Comparison of ENCODE assay signal across 8 mouse cellular contexts in the genomic region with DNA sequence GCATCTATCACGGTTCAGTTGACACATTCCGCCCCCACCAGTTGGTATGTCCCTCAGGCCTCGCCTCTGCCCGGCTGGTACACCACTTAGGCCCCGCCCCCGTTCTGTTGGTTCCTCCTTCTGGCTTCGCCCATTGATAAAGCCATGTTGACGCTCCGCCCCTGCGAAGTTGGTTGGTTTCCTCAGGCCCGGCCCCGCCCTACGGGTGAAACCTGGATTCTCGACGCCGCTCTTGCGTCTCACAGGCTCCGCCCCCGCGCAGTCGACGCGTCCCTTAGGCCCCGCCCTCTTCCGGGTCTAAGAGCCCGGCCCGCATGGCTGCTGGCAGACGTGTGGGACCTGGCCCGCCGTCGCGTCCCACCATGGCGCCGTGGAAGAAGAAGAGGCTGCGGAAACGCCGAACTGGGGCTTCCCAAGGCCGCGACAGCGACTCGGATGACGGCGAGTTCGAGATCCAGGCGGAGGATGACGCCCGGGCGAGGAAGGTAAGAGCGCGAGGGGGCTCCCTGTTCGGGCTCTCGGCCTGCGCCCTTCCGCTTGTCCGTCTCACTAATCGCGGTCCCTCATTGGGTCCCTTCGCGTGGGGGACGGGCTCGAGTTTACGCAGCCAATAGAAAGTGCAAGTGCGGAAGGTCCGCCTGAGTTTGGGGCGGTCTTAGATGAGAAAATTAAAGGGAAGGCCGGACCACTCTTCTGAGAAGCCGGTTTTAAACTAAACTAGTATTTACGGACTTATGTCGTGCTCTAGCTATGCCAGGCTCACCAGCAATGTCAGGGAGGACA. TPM values are rescaled to one million over a fixed set of nuclear protein-coding genes. Genes with fewer than 3 reads are reported as not detected.
DNase-seq lines count a peak whose midpoint lies in the region; ATAC-seq and TF ChIP-seq lines count a peak whose summit lies in the region.

No protein-coding gene starts in this region.

- peak overlapping the region; percentile 88 for H3K4me3 ChIP-seq in bone marrow, adult 2 months (replicated peaks; ENCODE audit: control insufficient read depth, low read depth, low read length)
- H3K4me3 ChIP-seq in embryonic facial prominence, embryonic 15.5 days (replicated peaks), result peak overlapping the region; percentile 87
- peak overlapping the region; percentile 58 for H3K4me3 ChIP-seq in limb, embryonic 14.5 days (replicated peaks; ENCODE audit: low read length)
- peak overlapping the region; percentile 53 for H3K4me3 ChIP-seq in midbrain, postnatal 0 days (ENCODE audit: low read depth, low read length)

- TF ChIP-seq POLR2A in bone marrow, adult 2 months (IDR thresholded peaks at IDR 0.05; ENCODE audit: borderline replicate concordance, control insufficient read depth, low read depth, low read length), result peak; percentile 81; the same call in 1 of the 2 replicates
- TF ChIP-seq POLR2A in limb, embryonic 14.5 days (IDR thresholded peaks at IDR 0.05; ENCODE audit: borderline replicate concordance, extremely low read depth, insufficient read depth, insufficient read length), result peak; percentile 88; the same call in 1 of the 2 replicates

- peaks cover 3% of the 10 kb centered on the region; the same call in 1 of the 2 replicates for H3K4me1 ChIP-seq in bone marrow, adult 2 months (ENCODE audit: control insufficient read depth, insufficient read depth, low read length)
- H3K4me1 ChIP-seq in embryonic facial prominence, embryonic 15.5 days, result peaks cover 20% of the 10 kb centered on the region
- H3K4me1 ChIP-seq in limb, embryonic 14.5 days (ENCODE audit: control insufficient read depth, insufficient read depth, low read length), result peaks cover 13% of the 10 kb centered on the region
- peaks cover 8% of the 10 kb centered on the region; the same call in 1 of the 2 replicates for H3K4me1 ChIP-seq in midbrain, postnatal 0 days (ENCODE audit: insufficient read depth, low read length)

- WGBS in bone marrow, adult 2 months, result under 1% methylated on average over 69 of the region's 69 CpGs
- under 1% methylated on average over 69 of the region's 69 CpGs for WGBS in embryonic facial prominence, embryonic 15.5 days
- WGBS in limb, embryonic 14.5 days, result under 1% methylated on average over 59 of the region's 69 CpGs
- under 1% methylated on average over 69 of the region's 69 CpGs for WGBS in midbrain, postnatal 0 days

- peak; percentile 95 for ATAC-seq in embryonic facial prominence, embryonic 15.5 days (ENCODE audit: insufficient number of reproducible peaks, low FRiP score, low TSS enrichment, low read depth)
- peak; percentile 93 for ATAC-seq in limb, embryonic 14.5 days (ENCODE audit: low FRiP score, low read depth)
- peak; percentile 94 for ATAC-seq in midbrain, postnatal 0 days (ENCODE audit: low FRiP score)

- peak; percentile 100 for DNase-seq in 416B (ENCODE audit: low read depth)
- DNase-seq in heart, adult 8-10 months (ENCODE audit: low spot score), result peak; percentile 100
- DNase-seq in kidney, adult 9 months, result peak; percentile 100
- DNase-seq in limb, embryonic 14.5 days (ENCODE audit: low spot score), result peak; percentile 100
- peak; percentile 100 for DNase-seq in midbrain, postnatal 0 days (ENCODE audit: low spot score)
- DNase-seq in spleen, postnatal 14 days (ENCODE audit: low spot score in 2 of 2), result peak; percentile 99 to 100

- no peak for TF ChIP-seq CTCF in bone marrow, adult 2 months (IDR thresholded peaks at IDR 0.05; ENCODE audit: control insufficient read depth, insufficient read depth, low read length)
- TF ChIP-seq CTCF in midbrain, postnatal 0 days (IDR thresholded peaks at IDR 0.05), result 0 out of 2 replicates have a peak, but pooled peaks have one; percentile 9

- H3K9ac ChIP-seq in embryonic facial prominence, embryonic 15.5 days, result peak overlapping the region; percentile 69
- peak overlapping the region; percentile 59 for H3K9ac ChIP-seq in limb, embryonic 14.5 days (ENCODE audit: low read depth, low read length, severe bottlenecking)
- peak overlapping the region; percentile 77 for H3K9ac ChIP-seq in midbrain, postnatal 0 days (replicated peaks; ENCODE audit: low read length, poor library complexity, severe bottlenecking)

- peaks cover 36% of the 10 kb centered on the region for H3K36me3 ChIP-seq in embryonic facial prominence, embryonic 15.5 days
- H3K36me3 ChIP-seq in limb, embryonic 14.5 days (ENCODE audit: control insufficient read depth, insufficient read depth, low read length), result peaks cover 22% of the 10 kb centered on the region
- H3K36me3 ChIP-seq in midbrain, postnatal 0 days (ENCODE audit: insufficient read depth, low read length), result peaks cover 17% of the 10 kb centered on the region

- H3K27me3 ChIP-seq in embryonic facial prominence, embryonic 15.5 days, result no peaks in the 10 kb centered on the region
- no peaks in the 10 kb centered on the region for H3K27me3 ChIP-seq in limb, embryonic 14.5 days (ENCODE audit: control insufficient read depth, insufficient read depth, low read length)
- H3K27me3 ChIP-seq in midbrain, postnatal 0 days (ENCODE audit: insufficient read depth, low read length), result no peaks in the 10 kb centered on the region

- H3K27ac ChIP-seq in bone marrow, adult 2 months (ENCODE audit: control insufficient read depth, insufficient read depth, low read depth, low read length, poor library complexity), result peak overlapping the region; percentile 90
- H3K27ac ChIP-seq in embryonic facial prominence, embryonic 15.5 days (replicated peaks), result peak overlapping the region; percentile 94
- peak overlapping the region; percentile 84 for H3K27ac ChIP-seq in limb, embryonic 14.5 days (replicated peaks; ENCODE audit: low read depth, low read length)
- H3K27ac ChIP-seq in midbrain, postnatal 0 days (ENCODE audit: low read depth, low read length), result peak overlapping the region; percentile 91

- peak overlapping the region; percentile 82 for H3K4me2 ChIP-seq in embryonic facial prominence, embryonic 15.5 days (replicated peaks)
- peak overlapping the region; percentile 75 for H3K4me2 ChIP-seq in limb, embryonic 14.5 days (replicated peaks; ENCODE audit: low read depth, low read length, severe bottlenecking)
- peak overlapping the region; percentile 79 for H3K4me2 ChIP-seq in midbrain, postnatal 0 days (ENCODE audit: low read depth, low read length, poor library complexity, severe bottlenecking)

- 0 out of 2 replicates have a peak, but pooled peaks cover 4% of the 10 kb centered on the region for H3K9me3 ChIP-seq in embryonic facial prominence, embryonic 15.5 days (replicated peaks)
- H3K9me3 ChIP-seq in limb, embryonic 14.5 days (ENCODE audit: control insufficient read depth, low read length), result peaks cover 3% of the 10 kb centered on the region; the same call in 1 of the 2 replicates
- H3K9me3 ChIP-seq in midbrain, postnatal 0 days (ENCODE audit: low read length), result no peaks in the 10 kb centered on the region

RNA-seq across cellular contexts. Expression of gene Ddx54, which starts 0.5 kb away (rescaled TPM):
- 17.2 and 32.0 TPM in 2 replicates for polyA plus RNA-seq in bone marrow, adult 2 months (2011; ENCODE audit: insufficient read depth, insufficient read length, low replicate concordance, missing spikeins)
- 43.4 and 44.5 TPM in 2 replicates for polyA plus RNA-seq in embryonic facial prominence, embryonic 15.5 days (2015; fragmentation: Nextera tagmentation; extraction: Ambion mirVana)
- total RNA-seq in heart, adult 8-10 months (2022), result 10 to 100 TPM; 21.0 to 24.7 (median 23.0) TPM
- polyA plus RNA-seq in limb, embryonic 14.5 days (2012; rRNA removed), result 36.1 and 42.1 TPM in 2 replicates
- polyA plus RNA-seq in limb, embryonic 14.5 days (2014; fragmentation: Nextera tagmentation; extraction: Ambion mirVana), result 34.1 and 35.1 TPM in 2 replicates
- 36.2 and 37.8 TPM in 2 replicates for total RNA-seq in midbrain, postnatal 0 days (2014; rRNA removed)
- polyA plus RNA-seq in midbrain, postnatal 0 days (2015; fragmentation: Nextera tagmentation; extraction: Ambion mirVana), result 31.7 and 32.6 TPM in 2 replicates

RNA-seq across cellular contexts. Expression of gene Rita1, which starts 0.6 kb away (rescaled TPM):
- 1.9 and 3.4 TPM in 2 replicates for polyA plus RNA-seq in bone marrow, adult 2 months (2011; ENCODE audit: insufficient read depth, insufficient read length, low replicate concordance, missing spikeins)
- polyA plus RNA-seq in embryonic facial prominence, embryonic 15.5 days (2015; fragmentation: Nextera tagmentation; extraction: Ambion mirVana), result 15.5 and 15.8 TPM in 2 replicates
- total RNA-seq in heart, adult 8-10 months (2022), result 10 to 100 TPM; 14.3 to 17.9 (median 15.3) TPM
- 25.4 TPM in 2 replicates for polyA plus RNA-seq in limb, embryonic 14.5 days (2012; rRNA removed)
- polyA plus RNA-seq in limb, embryonic 14.5 days (2014; fragmentation: Nextera tagmentation; extraction: Ambion mirVana), result 10.2 and 11.6 TPM in 2 replicates
- total RNA-seq in midbrain, postnatal 0 days (2014; rRNA removed), result 32.3 and 43.6 TPM in 2 replicates
- polyA plus RNA-seq in midbrain, postnatal 0 days (2015; fragmentation: Nextera tagmentation; extraction: Ambion mirVana), result 31.4 and 33.9 TPM in 2 replicates

RNA-seq across cellular contexts. Expression of gene Cfap73, which starts 21.0 kb away (rescaled TPM):
- not detected in 2 replicates for polyA plus RNA-seq in bone marrow, adult 2 months (2011; ENCODE audit: insufficient read depth, insufficient read length, low replicate concordance, missing spikeins)
- 0.92 and 2.5 TPM in 2 replicates for polyA plus RNA-seq in embryonic facial prominence, embryonic 15.5 days (2015; fragmentation: Nextera tagmentation; extraction: Ambion mirVana)
- not detected for total RNA-seq in heart, adult 8-10 months (2022)
- polyA plus RNA-seq in limb, embryonic 14.5 days (2012; rRNA removed), result not detected in 2 replicates
- polyA plus RNA-seq in limb, embryonic 14.5 days (2014; fragmentation: Nextera tagmentation; extraction: Ambion mirVana), result not detected in 2 replicates
- 0.38 and 0.60 TPM in 2 replicates for total RNA-seq in midbrain, postnatal 0 days (2014; rRNA removed)
- 0.62 and 0.74 TPM in 2 replicates for polyA plus RNA-seq in midbrain, postnatal 0 days (2015; fragmentation: Nextera tagmentation; extraction: Ambion mirVana)

RNA-seq across cellular contexts. Expression of gene Iqcd, which starts 24.2 kb away (rescaled TPM):
- polyA plus RNA-seq in bone marrow, adult 2 months (2011; ENCODE audit: insufficient read depth, insufficient read length, low replicate concordance, missing spikeins), result 3.7 and 7.2 TPM in 2 replicates
- 1.9 and 3.2 TPM in 2 replicates for polyA plus RNA-seq in embryonic facial prominence, embryonic 15.5 days (2015; fragmentation: Nextera tagmentation; extraction: Ambion mirVana)
- under 1 TPM in 2 of 4 experiments, not detected in 2; 0.14 to 0.22 TPM for total RNA-seq in heart, adult 8-10 months (2022)
- polyA plus RNA-seq in limb, embryonic 14.5 days (2012; rRNA removed), result 0.90 and 1.4 TPM in 2 replicates
- 0.12 and 0.43 TPM in 2 replicates for polyA plus RNA-seq in limb, embryonic 14.5 days (2014; fragmentation: Nextera tagmentation; extraction: Ambion mirVana)
- 0.94 and 1.3 TPM in 2 replicates for total RNA-seq in midbrain, postnatal 0 days (2014; rRNA removed)
- 0.86 and 1.5 TPM in 2 replicates for polyA plus RNA-seq in midbrain, postnatal 0 days (2015; fragmentation: Nextera tagmentation; extraction: Ambion mirVana)

RNA-seq across cellular contexts. Expression of gene Tpcn1, which starts 24.5 kb away (rescaled TPM):
- polyA plus RNA-seq in bone marrow, adult 2 months (2011; ENCODE audit: insufficient read depth, insufficient read length, low replicate concordance, missing spikeins), result 34.6 and 46.7 TPM in 2 replicates
- polyA plus RNA-seq in embryonic facial prominence, embryonic 15.5 days (2015; fragmentation: Nextera tagmentation; extraction: Ambion mirVana), result 28.4 and 28.6 TPM in 2 replicates
- 10 to 100 TPM; 34.8 to 36.7 (median 36.3) TPM for total RNA-seq in heart, adult 8-10 months (2022)
- polyA plus RNA-seq in limb, embryonic 14.5 days (2012; rRNA removed), result 47.1 and 64.9 TPM in 2 replicates
- 24.3 and 25.2 TPM in 2 replicates for polyA plus RNA-seq in limb, embryonic 14.5 days (2014; fragmentation: Nextera tagmentation; extraction: Ambion mirVana)
- 11.6 and 25.3 TPM in 2 replicates for total RNA-seq in midbrain, postnatal 0 days (2014; rRNA removed)
- polyA plus RNA-seq in midbrain, postnatal 0 days (2015; fragmentation: Nextera tagmentation; extraction: Ambion mirVana), result 9.3 and 9.4 TPM in 2 replicates

Comparison
In these comparisons a context has a peak if more than half of its experiments do, and no peak if none do; other contexts are left out.
1. Peak in every context shown above with its lines: DNase-seq, ATAC-seq, H3K4me3 ChIP-seq and H3K27ac ChIP-seq.